Mouse (Mus musculus) cerebral cortex, adult 2 months (tissue): ENCODE measurements around the gene 1700042G07Rik.

ENCODE experiments used
- WGBS: fragments of 180-500 bp; shearing (Covaris S2); methylation state at CpG from one replicate; pipeline ENCODE4 v1.1.7; 2018; 5-methylcytosine and 5-hydroxymethylcytosine counted together

Gene 1700042G07Rik

DNA sequence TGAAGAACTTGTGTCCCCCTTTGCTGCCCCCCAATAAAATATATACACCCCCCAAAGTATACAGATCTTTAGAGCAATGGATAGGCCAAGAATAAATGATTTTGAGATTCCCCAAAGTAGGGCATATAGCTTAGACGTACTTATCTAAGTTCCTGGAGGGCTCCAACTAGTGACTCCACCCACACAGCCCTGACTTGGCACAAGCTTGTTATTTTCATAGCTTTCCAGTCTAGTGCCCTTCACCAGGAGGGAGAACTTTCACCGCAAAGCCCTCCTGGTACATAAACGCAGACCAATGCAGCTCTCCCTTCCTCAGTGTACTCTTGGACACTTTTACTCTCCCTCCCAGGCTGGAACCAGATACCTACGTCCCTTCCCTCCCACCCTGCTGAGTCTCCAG lies 11.0 kb upstream of the 1700042G07Rik start:
- 38% methylated on average over 4 of the region's 4 CpGs for WGBS

DNA sequence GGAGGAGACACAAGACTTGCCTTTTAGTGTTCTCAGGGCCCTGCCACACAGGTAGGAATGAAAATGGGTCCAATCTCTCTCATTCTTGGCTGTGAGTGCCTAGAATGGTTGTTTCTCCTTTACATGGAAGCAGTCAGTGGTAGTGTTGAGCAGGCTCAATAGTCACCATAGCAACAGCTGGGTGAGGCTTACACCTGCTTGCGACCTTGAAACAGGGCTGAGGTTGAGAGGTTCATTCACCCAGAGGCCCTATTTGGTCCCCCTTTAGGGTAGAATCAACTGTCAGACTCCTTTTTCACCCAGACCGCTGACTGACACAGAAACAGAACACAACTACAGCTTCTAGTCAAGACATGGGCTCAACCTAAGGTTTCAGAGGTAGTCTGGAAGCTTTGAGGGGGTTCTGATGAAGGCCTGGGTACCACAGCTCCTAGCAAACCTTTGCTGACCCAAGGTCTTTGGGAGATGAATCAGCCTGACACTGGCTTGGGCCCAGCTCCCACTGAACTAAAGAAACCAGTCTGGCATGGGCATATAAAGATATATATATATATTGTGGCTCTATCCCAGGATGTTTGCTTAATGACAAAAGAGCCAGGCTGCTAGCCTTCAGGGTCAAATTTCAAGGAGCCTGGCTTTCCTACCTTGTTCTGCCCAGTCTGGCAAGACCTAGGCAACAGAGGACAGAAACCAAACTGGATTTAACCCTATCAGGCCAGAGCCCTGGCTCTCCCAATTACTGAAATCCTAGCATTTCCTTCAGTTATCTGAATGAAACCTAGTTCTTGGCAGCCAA lies 8.2 kb upstream of the 1700042G07Rik start:
- WGBS: 94% methylated on average over 2 of the region's 2 CpGs

DNA sequence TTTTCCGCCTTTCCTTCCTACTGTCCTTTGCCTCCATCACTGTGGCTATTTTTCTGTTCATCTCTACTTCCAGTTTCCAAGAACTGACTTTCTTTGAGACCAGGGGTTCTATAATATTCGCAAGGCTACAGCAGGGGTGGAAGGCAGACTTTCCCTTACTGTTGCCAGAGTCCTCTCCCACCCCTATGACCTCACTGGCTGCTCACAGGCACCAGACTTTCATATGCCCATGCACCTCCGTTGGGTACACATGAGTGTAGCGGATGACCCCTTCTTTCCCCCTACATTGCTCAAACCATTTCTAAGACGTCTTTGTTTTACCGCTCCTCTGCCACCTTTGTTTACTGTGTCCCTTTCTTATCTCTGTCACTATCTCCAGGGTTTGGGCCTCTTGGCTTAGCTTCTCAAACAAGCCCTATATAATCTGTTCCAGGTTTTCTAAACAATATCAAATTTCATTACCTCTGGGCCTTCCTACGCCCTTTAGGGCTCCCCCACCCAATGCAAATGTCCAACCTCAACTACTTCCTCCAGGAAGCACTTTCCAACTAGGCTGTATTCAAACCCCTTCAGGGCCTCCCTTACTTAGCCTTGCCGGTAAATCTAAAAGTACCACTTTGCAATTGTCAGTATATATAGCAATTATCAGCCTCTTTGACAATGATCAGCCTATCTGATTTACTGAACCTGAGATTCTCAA lies 7.3 kb upstream of the 1700042G07Rik start:
- 82% methylated on average over 8 of the region's 8 CpGs for WGBS

DNA sequence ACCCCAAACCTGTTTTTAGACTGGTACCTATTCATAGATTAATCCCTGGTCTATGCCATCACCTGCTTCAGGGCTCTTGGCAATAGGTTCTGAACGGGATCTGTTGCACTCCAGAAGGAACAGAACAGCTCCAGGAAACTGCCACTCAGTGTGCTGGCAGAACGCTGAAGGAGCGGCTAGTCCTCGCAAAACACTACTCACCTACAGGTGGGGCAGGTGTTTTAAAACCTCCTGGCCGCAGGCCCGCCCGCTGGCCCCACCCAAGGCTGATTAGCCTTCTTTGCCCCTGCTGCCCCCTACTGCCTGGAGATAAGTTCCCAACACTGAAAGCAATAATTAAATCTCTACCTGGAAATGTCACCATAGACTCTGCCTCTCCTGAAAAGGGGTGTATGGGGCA lies 5.8 kb upstream of the 1700042G07Rik start, which contains the start of gene Tspan1:
TSS of gene Tspan1 (minus strand) at position 198 of the 400 bp plus-strand sequence.
- whole genome bisulfite sequencing: 42% methylated on average over 7 of the region's 7 CpGs

DNA sequence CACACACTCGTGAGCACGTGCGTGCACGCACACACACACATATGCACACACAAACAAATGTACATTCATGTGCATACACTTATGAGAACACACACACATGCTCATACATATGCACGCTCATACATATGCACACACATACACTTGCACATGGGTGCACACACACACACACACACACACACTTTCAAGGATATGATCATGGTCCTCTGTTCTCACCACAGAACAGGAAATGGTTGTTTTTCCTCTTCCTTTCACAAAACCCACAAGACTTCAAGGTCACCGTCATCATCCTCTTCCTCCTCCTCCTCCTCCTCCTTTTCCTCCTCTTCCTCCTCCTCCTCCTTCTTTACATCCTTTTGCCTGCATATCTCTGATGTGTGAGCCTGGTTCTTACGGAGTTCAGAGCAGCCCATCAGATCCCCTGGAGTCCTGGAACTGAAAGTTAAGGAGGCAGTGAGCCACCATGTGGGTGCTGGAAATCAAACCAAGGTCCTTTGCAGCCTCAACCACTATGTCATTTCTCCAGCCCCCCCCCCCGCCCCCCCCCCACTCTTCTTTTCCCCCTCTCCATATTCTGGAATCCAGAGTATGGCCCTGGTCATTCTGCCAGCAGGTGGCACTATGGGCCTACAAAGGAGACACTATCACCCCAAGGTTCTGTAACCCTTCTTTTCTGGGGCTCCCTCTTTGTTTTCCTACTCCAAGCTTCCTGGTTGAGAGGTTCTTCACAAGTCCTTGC lies 4.4 kb upstream of the 1700042G07Rik start:
- 76% methylated on average over 7 of the region's 8 CpGs for WGBS

DNA sequence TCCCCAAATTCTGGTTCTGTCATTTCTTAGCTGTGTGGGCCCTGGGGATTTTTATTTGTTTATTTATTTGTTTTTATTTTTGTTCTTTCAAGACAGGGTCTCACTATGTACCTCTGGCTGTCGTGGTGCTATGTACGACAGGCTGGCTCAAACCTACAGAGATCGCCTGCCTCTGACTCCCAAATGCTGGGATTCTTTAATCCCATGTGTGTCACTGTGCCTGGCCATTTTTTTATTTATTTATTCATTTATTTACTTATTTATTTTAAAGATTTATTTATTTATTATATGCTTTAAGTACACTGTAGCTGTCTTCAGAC lies 3.9 kb upstream of the 1700042G07Rik start:
- 57% methylated on average over 3 of the region's 3 CpGs for WGBS

DNA sequence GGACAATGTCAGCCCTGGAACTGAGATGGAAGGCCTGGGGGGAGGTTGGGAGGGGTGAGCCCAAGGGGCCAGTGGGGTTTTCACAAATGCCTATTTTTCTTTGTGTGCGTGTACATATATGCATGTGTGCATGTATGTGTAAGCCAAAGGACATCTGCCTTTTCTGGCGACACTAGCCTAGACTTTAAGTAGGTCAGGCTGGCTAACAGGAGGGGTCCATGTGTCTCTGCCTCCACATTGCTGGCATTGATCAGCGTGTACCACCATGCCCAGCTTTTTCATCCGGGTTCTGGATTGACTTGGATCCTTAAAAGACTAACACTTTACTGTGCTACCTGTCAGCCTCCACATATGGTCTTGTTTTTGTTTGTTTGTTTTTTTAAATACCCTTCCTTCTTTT lies 580 bp downstream of the 1700042G07Rik start:
- 72% methylated on average over 4 of the region's 4 CpGs for WGBS

DNA sequence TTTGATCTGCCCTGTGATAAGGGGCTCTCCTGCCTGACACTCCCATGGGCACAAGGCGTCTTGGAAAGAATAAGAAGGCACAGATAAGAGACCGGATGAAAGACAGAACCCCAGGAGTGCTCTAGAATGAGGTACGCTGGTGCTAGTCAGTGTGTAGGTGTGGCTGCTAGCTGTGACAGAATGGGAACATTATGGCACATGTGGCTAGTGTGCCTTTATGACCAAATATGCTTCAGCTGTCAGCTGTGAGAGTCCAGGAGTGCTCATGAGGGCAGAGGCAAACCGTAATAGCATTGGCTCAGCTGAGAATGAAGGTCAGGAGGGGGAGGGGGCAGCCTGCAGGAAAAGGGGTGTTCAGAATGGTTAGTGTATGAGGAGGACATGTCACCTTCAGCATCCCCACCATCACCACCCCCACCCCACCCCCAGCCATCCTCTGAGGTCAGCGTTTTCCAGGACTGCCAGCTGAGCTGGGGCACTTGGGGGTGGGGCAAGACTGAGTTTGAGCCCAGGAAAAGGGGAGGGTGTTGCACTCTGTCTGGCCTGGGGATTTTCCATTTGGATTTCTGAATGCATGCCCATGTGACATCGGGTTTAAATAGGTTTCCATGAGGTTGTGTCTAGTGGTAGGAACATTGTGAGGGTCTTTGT lies 1.4 kb downstream of the 1700042G07Rik start:
- 28% methylated on average over 6 of the region's 6 CpGs for WGBS

DNA sequence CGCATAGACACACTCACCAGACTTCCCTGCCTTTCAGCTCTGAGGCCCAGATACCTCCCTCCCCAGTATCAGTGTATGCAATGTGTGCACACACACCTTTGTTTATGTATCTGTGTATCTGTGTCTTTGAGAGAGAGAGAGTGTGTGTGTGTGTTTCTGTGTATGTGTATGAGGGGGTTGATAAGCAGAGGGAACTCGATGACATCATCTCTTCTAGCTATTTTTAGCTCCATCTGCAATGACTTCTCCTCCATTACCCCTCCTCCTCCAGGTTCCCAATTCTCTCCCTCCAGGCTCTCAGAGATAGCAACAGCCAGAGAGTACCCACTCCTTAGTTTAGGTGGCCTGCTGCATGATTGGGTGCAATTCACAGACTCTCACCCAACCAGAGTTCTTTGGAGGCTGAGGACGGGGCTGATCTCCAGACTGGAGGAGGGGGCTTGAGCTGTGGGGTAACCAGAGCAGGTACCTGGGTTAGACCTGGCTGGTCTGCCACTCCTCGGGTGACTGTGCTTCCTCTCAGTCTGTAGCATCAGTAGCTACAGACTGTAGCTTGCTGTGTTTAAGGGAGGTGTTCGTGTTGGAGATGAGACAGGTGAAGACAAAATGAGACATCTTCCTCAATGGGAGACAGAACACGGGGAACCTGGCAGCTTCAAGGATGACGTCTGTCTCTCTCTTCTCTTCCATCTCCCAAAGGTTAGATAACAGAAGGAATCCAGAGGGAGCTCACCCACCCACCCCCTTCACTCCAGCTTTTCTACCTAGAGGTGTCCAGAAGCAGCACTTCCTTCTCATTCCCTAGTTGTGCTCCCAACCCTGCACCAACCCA lies 2.8 kb downstream of the 1700042G07Rik start:
- 36% methylated on average over 7 of the region's 7 CpGs for WGBS

DNA sequence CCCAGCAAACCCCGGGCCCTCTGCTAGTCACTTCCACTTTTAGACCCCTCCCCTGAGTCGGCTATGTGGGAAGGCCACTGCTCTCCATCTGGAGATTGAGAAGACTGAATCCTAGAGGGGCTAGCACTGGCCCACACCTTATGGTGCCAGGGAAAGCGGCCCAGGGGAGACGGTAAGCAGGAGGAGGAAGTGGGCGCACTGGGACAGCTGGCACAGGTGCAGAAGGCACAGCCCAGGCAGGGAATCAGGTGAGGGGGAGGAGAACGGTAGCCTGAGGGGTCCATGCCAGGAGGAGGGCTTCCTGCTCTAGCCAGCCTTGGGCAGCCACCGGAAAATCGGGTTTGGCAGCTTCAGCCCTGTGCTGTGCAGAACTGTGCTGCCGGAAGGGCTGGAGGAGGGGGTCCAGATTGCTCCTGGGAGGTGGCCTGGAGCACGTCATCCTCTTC lies 3.4 kb downstream of the 1700042G07Rik start:
- 13% methylated on average over 10 of the region's 10 CpGs for WGBS

DNA sequence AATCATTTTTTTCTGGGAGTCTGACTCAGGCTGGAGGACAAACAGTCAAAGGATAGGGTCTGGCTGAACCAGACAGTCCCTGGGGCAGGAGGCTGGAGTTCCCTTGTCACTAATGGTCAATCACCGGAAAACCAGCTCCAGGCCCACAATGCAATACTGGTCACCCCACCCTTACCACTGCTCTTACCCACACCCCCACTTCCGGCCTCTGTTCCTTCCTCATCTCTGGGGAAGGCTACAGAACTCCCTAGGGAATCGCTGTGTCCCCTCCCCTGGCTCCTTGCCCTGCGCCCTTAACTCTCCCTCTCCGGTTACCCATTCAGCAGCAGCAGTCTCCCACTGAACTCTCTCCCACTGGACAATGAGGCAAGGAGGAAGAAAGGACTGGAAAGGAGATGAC lies 4.0 kb downstream of the 1700042G07Rik start:
- 40% methylated on average over 5 of the region's 5 CpGs for WGBS

DNA sequence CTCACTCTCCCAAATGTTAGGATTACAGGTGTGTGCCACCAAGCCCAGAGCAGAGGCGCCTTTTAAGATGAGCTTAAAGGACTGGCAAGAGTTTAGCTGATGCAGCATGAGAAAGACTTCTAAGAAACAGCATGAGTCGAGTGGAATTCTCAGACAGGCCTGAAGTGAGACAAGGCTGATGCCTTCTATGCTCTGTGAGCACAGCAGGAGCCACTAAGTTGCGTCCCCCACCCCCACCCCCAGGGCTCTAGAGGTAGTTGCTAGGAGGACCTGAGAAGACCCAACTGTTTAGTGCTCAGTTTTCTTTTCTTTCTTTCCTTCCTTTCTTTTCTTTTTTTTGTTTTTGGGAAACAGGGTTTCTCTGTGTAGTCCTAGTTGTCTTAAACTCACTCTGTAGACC lies 8.9 kb downstream of the 1700042G07Rik start:
- WGBS: 58% methylated on average over 3 of the region's 3 CpGs

DNA sequence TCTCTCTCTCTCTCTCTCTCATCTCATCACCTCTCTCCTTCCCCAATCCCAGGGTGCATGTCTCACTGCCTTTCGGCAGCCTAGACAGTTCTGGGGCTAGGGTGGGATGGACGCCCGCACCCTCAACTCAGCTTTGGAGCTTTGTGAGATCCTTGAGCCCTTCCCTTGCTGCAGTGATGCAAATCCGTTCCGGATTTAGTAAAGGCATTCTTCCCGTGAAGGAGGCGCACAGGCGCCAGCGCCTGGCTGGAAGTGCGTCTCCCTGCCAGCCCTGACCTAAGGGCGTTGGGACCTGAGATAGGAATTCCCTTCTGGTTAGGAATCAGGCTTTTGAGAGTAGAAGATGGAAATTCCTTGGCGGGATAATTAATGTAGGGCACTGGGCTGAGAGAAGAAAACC lies 9.6 kb downstream of the 1700042G07Rik start:
- WGBS: 3% methylated on average over 12 of the region's 12 CpGs

DNA sequence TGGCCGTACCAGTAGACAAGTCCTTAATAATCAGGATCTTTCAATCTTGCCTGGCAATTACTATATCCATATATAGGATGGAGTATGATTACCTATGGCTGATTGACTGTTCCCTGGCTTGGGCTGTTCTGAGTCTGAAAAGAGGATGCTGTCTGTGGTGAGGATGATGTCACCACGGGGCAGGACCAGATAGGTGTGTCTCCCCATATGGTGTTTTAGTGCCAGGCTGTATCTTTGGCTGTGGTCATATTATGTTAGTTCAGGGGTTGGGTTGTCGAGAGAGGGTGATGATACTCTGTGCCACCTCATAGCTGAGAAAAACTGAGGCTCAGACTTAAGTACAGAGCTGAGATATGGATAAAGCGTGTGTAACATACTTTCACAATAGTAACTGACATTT lies 11.9 kb downstream of the 1700042G07Rik start:
- WGBS: 93% methylated on average over 4 of the region's 4 CpGs

DNA sequence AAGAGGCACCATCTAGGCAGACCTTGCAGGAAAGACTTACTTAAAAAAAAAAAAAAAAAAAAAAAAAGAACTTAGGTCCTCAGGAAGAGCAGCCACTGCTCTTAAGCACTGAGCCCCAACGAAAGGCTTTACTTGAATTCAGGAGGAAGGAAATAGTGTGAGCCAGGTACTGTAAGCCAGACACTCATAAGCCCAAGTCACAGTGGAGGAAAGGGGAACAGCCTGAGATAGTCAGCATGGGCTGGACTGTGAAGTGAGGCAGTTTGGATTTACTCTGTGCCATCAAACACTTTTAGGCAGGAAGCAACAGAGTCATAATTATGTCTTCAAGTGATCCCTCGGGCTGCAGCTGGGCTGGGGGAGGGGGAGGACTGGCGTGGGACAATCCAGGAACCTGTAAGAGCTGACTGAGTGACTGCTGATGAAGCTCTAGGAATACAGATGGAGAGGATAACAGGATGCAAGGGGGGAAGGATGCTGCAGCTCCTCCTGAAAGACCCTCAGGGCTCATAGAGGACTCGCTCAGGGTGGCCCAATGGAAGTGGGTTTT lies 19.2 kb downstream of the 1700042G07Rik start:
- WGBS: 61% methylated on average over 4 of the region's 4 CpGs

DNA sequence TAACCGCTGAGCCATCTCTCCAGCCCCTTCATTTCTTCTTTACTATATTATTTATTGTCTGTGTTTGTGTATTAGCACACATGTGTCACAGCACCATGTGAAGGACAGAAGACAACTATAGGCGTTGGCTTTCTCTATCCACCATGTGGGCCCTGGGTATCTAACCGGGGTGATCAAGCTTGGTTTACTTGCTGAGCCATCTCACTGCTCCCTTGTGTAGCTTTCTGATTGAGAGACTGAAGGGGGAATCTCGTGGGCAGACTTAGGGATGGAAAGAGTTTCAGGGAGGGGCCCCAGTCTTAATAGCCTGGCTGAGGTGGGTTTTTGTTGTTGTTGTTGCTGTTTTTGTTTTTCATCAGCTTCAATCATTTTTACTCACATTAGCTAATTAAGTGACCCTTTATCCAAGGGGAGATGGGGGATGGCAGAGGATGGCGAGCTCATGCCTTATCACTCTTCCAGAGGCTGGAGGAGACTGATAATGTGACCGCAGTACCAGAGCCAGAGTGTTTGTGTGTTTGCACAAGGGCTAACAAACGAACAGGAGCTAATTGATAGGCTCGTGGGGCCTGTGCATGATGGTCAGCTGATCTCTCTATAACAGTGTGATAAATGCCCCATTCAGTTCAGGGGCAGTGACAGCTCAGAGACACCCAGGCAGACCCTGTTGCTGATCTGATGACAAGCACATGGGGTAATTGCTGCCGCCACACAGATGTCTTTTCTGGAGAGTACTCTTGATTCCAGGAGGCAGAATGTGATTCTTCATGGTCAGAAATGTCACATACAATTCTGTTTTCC lies 20.6 kb downstream of the 1700042G07Rik start:
- 73% methylated on average over 9 of the region's 9 CpGs for WGBS

DNA sequence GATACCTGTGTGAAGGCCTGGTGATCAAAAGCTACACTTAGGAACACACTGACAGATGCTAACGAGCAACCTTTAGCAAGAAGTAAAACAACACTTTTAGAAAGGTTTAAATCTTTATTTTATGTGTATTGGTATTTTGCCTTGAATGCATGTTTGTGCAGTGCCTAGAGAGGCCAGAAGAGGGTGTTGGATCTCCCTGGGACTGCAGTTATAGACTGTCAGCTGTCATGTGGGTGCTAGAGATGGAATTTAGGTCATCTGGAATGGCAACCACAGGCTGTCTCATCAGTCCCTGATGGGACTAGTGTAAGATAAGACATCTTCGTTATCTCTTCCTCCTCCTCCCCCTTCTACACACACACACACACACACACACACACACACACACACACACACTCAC lies 25.2 kb downstream of the 1700042G07Rik start:
- WGBS: 83% methylated on average over 2 of the region's 2 CpGs

DNA sequence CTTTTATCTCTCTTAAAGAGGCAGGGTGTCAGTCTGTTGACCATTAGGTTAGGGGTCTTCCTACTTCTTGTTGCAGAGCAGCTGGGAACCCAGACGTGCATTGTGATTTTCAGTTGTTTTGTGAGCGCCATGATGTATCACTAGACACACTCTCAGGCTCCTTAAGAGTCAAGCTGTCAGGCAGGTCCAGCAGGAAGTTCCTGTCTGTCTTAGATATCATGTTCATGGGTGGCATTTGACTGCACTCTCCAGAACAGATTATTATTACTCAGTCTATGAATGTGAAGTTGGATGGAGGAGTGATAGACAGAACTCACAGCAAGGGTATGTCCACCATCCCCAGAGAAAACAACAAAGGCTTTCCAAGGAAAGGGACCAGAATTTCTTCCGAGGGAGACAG lies 31.2 kb downstream of the 1700042G07Rik start:
- 84% methylated on average over 3 of the region's 3 CpGs for WGBS

DNA sequence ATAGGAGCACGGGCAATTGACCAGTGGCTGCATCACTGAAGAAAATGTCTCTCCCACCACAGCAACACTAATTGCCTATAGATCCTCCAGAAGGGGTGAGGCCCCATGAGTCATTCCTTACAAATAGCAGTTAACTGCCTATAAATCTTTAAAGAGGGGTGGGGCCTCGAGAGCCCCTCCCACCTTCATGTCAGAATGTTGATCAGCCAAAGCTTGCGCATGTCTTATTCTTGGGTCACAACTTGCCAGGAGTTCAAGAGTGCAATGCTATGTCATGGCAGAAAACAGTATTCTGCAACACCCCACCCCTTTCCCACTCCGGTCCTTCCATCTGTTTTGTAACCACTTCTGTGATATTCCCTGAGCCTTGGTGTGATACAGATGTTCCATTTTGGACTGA lies 33.4 kb downstream of the 1700042G07Rik start:
- 81% methylated on average over 4 of the region's 4 CpGs for WGBS

DNA sequence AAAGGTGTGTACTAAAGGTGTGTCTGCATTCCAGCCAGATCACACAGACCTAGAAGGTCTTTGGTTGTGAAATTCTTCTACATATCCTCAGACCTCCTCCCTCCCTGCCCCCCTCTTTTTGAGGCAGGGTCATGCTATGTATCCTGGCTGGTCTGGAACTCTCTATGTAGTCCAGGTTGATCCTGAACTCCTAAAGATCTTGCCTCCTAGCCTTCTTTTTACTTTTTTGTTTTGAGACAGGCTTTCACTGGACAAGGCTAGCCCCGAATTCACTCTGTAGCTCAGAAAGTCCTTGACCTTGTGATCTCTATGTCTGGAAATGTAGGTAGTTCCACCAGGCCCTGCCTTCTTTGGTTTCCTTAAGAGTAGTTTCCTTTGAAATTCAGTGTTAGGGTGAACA lies 35.7 kb downstream of the 1700042G07Rik start:
- 94% methylated on average over 1 of the region's 1 CpGs for WGBS
